Mouse (Mus musculus) urinary bladder, adult 18-20 months (tissue): Measurements from ENCODE around the gene Mindy4.

Experiments
- DNase-seq, 2 experiments: peaks; one replicate each; pipeline ENCODE4 v3.0.0; 2022; ENCODE audit warnings: low spot score in 2 of 2, mixed read lengths in 2 of 2

The Mindy4 gene

GRCm38 (mm10) chr6:55338934-55339825, 136.0 kb downstream of the Mindy4 start:
- DNase-seq: no peak

DNA sequence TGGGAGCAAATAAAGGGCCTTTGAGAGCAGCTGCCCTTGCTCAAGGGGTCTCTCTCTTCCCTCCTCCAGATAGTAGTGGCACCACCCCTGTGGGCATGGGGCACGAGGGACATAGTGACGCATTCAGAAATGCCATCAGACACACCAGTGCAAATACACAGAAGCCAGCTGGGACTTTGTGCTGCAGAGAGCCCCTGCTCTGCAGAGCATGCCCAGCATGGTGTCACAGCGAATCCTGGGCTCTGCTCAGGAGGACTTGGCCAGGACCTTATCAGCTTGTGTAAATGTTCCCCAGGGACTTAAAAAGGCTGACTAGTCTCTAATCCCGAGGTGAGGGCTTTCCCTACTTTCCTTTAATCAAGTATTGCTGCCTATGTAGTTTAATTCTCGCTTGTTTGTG, 138.5 kb downstream of the Mindy4 start:
- no peak for DNase-seq

- DNase-seq: no peak
Measured at GRCm38 (mm10) chr6:55342328-55342727, 139.1 kb downstream of the Mindy4 start.

DNA sequence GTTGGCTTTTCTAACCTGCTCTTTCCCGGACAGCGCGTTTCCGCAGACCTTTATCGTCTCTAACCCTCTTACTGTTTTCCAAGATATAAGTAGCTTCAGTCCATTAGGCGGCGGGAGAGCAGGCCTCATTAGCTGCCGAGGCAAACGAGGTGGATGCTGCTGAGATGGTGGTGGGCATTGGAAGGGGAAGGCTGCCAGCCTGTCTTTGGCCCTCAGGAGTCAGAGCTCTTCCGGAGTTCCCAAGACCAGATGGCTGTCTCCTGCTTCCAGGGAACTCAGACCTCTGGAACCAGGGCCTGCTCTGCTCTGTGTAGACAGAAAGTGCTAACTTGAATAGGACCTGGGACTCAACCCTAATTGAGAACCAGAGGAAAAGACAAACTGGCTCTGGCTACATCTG, 140.3 kb downstream of the Mindy4 start:
- DNase-seq: no peak

- no peak for DNase-seq
Measured at GRCm38 (mm10) chr6:55344291-55345016, 141.3 kb downstream of the Mindy4 start.

DNA sequence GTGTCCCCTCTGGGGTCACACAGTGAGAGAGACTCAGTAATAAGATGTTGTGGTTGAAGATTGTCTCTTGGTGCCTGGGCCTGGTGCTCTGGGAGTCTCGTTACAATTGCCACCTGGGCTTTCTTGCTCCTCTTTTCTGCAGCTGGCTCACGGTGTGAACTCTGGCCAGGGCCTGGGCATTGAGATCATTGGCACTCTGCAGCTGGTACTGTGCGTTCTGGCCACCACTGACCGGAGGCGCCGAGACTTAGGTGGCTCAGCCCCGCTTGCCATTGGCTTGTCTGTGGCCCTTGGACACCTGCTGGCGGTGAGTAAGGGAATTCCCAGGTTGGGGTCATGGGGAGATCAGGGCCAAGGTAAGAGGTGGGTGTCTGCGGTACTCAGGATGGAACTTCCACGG, 142.1 kb downstream of the Mindy4 start:
- DNase-seq: no peak

DNA sequence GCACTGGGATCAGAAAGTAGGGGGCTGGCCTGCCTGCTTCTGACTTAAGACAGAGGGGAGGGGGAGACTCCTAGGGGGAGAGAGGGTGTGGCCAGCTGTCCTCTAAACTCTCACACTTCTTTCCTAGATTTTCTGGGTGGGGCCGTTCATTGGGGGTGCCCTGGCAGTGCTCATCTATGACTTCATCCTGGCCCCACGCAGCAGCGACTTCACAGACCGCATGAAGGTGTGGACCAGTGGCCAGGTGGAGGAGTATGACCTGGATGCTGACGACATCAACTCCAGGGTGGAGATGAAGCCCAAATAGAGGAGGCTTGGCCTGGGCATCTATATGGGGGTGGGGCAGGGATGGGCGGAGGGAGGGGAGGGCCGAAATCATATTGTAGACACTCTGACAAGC, 143.3 kb downstream of the Mindy4 start:
- no peak for DNase-seq

DNA sequence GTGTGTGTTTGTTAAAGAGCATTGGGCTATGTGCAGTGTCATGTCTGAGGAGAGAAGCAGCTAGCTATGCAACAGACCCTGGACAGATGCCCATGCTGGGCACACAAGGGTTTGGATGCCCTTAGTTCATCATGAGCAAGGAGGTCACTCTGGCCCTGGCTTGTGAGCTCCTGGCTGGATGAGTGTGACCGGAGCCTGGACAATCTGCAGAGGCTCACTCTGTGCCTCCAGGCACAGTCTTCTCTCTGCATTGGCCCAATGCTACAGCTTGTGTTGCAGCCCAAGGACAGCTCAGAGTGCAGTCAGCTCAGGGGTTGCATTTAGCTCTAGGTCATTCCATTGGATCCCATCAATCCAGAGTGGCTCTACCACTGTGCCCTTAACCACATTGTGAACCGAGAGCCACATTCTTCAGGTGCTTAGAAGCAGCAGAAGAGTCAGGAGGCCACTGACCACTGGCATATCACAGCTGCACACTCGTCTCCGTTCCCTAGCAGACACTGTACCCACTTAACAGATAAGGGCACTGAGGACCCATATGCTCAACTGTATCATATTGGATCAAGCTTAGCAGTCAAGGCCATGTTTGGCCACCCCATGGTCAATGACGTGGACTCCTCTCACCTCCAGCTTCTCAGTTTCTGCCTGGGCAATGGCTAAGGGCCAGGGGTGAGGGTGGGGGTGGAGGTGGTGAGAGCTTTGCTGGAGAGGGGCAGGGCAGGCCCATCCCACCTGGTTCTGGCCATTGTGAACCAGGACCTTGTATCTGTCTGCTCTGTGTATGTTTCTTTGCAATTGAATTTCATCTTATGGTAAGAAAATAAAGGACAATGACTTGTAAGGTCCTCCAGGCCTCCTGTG, 144.8 kb downstream of the Mindy4 start:
- DNase-seq: no peak

GRCm38 (mm10) chr6:55349231-55349630, 146.0 kb downstream of the Mindy4 start:
- DNase-seq: no peak

DNA sequence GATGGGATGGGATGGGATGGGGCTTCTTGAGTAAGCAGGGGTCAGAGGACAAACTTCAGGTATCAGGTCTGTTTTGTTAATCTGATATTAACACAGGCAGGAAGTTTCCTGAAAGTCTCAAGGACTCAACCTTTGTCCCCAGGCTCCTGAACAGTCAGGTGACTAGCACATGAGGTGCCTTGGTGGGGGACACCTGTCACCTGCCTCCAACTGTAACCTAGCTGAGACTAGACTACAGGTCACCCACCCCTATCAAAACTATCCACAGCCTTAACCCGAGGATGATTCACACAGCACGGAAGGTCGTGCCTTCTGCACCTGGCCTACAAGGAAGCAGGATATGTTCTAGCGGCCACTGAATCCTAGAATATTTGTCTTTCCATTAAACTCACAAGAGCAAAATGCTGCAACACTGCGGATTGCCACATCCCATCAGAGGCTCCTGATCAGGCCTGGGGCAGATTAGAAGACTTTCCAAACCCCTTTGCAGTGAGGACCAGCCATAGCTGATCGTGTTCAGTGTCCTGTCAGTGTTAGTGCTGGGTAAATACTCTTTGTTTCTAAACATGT, 147.3 kb downstream of the Mindy4 start:
- DNase-seq: no peak

DNA sequence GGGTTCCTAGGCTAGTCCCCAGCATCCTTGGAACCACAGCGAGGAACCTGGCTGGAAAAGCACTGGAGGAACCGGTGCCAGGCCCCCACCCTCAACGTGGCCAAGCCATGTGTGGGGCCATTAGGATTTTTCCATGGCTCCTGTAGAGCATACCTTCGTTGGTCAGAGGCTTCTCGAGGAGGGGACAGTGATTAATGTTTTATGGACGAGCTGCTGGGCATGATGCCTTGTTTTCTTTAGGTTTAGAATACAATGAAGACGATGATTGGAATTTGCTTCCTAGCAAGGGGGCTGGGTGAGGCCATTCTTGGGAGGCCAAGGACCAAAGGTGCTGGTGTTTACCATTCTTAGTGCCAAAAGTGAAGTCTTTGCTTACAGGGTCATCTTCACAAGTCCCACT, 148.5 kb downstream of the Mindy4 start:
- no peak for DNase-seq

GRCm38 (mm10) chr6:55353711-55354445, 150.7 kb downstream of the Mindy4 start:
- DNase-seq: no peak

GRCm38 (mm10) chr6:55354456-55355117, 151.4 kb downstream of the Mindy4 start:
- DNase-seq: no peak

GRCm38 (mm10) chr6:55355575-55355974, 152.4 kb downstream of the Mindy4 start:
- DNase-seq: no peak

GRCm38 (mm10) chr6:55356017-55356703, 153.0 kb downstream of the Mindy4 start:
- DNase-seq: no peak

DNA sequence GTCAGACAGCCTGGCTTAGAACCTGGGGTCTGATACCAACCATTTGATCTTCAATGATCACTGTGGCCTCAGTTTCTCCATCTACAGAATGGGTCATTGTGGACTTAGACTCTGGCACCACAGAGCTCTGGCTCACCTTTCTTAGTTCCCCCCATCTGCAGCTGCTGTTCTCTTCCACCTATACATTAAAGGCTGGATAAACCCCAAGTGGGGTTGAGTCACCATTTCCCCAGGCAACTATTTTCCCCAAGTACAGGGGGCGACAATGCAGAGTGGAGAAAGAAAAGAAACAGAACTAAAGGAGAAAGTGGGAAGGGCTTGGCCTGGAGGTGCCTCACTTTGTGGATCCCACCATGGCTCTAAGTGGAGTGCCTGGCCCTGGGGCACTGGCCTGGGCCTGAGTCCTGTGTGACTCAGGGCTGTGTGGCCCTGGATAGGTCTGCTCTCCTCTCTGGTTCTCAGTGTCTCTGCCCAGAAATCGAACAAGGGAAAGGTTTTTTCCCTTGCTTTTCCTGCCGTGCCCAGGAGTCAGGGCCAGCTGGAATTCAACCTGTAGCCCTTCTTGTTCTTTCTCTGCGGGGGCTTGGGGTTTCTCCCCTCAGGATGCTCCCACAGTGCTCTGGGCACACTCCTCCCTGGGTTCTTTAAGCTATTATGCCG, 153.9 kb downstream of the Mindy4 start:
- DNase-seq: no peak

DNA sequence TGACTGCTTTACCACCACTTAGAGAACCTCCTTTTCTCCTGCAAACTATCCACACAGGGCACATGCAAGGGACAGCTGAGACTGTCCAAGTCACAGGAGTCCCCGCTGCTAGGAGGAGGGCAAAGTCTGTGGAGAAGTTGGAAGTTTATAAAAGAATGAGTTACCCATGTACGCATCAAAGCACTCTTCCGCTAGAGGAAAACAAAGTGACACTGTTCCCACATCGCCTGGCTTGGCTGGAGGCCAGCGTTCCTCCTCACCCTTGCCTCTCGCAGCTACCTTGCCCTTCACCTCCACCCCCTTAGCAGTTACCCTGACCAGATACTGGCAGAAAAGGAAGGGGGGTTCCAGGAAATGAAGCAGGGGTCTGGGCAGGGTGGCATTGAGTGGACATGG, 154.5 kb downstream of the Mindy4 start:
- no peak for DNase-seq

DNA sequence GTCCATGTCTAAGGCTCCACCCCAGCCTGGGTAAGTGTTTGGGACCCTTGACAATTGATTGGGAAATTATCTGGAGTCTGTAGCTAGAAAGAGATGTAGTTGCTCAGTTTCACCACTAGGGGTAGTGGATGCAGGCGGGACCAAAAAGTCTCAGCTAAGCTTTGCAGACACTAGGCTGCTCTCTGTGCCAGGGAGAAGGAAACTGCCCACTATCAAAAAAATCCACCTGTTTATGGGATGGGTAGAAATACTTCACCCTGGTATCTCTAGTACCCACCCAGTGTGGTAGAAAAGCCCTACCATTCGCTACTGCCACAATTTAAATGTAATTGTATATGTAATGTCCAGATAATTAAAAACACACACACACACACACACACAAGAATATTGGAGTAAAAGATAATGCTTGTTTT, 155.6 kb downstream of the Mindy4 start:
- no peak for DNase-seq

GRCm38 (mm10) chr6:55362663-55363062, 159.5 kb downstream of the Mindy4 start:
- DNase-seq: no peak
